Mouse (Mus musculus) T-cell, adult 66 days (primary cell): Measurements from ENCODE around the gene Slc35g2. TPM values are rescaled to one million over a fixed set of nuclear protein-coding genes. Genes with fewer than 3 reads are reported as not detected.

ENCODE experiments used
- total RNA-seq, 2 experiments: library from RNA; stranded (reverse); gene quantifications; 3 replicates in 1 of 2; 4 replicates in 1 of 2; pipeline ENCODE4 v1.2.4; 2023

Gene Slc35g2
- not detected for total RNA-seq

GRCm38 (mm10) chr9:100570626-100571233 is at the start of gene Slc35g2:
Gene Slc35g2, minus strand, starts transcription at chr9:100571090.

DNA sequence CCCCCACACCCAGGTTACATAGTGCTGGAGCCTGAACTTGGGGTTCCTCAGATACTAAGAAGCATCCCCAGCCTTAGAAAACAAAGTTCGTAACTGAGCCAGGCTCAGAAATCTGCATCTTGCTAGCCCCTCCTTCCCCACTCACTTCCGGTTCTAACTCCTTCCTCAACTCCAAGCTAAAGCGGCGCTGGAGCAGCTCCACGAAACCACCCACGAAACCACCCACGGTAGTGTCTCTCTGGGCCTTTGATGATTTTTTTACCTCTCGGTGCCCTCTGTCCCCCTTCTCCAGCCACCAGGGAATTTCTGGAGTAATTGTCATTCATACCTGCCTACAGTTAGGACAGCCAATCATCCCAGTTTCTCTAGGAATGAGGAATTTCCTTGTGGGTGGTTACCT is 26.7 kb upstream of the Slc35g2 start, which contains the start of gene Stag1:
Gene Stag1 (plus strand): TSS at position 253 of the 400 bp plus-strand sequence.

DNA sequence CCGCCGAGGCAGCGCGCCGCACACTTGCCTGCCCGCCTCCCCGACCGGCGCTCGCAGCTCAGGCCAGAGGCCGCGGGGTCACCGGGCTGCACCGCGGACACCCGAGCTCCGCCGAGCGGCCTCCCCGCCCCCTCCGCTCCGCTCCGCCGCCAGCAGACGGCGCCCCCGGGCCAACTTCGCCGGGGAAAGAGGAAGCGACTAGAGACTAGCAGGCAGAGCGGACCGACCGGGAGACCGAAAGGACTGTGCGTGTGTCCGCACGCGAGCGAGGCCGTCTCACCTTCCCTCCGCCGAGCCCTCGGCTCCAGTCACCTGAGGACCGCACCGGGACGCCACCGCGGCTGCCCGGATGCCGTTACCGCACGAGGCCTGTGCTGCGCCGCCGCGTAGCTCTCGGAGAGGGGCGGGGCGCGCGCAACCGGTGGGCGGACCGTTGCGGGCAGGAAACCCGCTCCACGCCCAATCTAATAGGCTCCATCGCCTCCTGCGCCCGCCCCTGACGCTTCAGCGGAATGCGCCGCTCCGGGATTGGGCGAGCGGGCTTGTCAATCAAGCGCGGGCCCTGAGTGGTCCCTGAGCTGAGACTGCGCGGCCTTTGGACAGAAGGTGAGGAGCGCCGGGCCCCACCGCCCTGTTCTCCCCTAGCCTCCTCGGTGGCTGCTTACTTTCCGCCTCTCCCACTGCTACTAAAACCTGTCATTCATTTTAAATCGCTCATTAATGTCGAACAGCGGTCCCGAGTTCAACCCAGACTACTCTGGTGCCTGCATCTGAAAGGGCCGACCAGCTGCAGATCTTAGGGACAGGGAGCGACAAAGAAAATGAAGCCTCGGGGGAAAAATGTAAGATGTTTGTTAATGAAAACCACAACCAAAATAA is 24.9 kb downstream of the Slc35g2 start, which contains the start of gene Nck1:
Gene Nck1 (minus strand): TSS at position 420 of the 879 bp plus-strand sequence.

Other genes with a start within 250 kb of the Slc35g2 start
- gene Il20rb, start 84.3 kb downstream of the Slc35g2 start, total RNA-seq = 1 to 10 TPM; 4.2 to 7.2 TPM
- 10 to 100 TPM; 47.6 to 48.3 TPM for gene Nck1, start 25.0 kb downstream of the Slc35g2 start, total RNA-seq
- 100 to 1,000 TPM in 1 of 2 experiments, 10 to 100 TPM in 1; 96.5 to 107 TPM for gene Stag1, start 26.7 kb upstream of the Slc35g2 start, total RNA-seq